Mouse (Mus musculus): ENCODE measurements around the gene Thegl.

DNA sequence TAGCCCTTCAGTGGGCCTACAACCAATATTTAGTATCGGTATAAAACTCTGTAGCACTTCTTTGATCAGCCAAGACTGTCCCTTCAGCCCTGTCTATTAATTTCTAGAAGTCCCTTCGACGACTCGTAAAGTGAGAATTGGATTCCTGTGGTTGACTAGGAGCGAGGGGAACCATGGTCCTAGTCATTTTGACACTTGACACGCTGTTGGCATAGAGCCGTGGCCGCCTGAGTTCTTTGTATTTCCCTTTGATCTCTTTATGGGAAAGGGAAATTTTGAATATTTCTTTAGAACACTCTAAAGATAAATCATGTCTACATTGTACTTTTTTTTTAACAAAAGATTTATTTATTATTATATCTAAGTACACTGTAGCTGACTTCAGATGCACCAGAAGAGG lies 40.1 kb upstream of the Thegl start:
- no peak for TF ChIP-seq CTCF (IDR thresholded peaks at IDR 0.05; ENCODE audit: extremely low read depth, insufficient read length, insufficient replicate concordance, low read depth, low read length)
- no peak for TF ChIP-seq POLR2A (IDR thresholded peaks at IDR 0.05; ENCODE audit: low read depth, low read length)

Measured in small intestine, adult 2 months (tissue).